Mouse (Mus musculus) embryonic facial prominence, embryonic 13.5 days (tissue): Measurements from ENCODE around the gene Serpinb1c. TPM values are rescaled to one million over a fixed set of nuclear protein-coding genes. Genes with fewer than 3 reads are reported as not detected.

ENCODE experiments used
- ATAC-seq: fragments of 200-750 bp; cut with Nextera tagmentation; 2 replicates; pipeline ENCODE4 v1.8.0; 2017; ENCODE audit warnings: low read depth; ENCODE audit not compliant: insufficient number of reproducible peaks, insufficient read depth, low FRiP score, low TSS enrichment
- H3K27ac ChIP-seq: fragments of 300-500 bp; sonication (generic); 2 replicates; pipeline ENCODE4 v1.5.1; 2015; ENCODE audit warnings: moderate library complexity, mild to moderate bottlenecking, inconsistent platforms
- H3K27me3 ChIP-seq: fragments of 300-500 bp; sonication (generic); 2 replicates; pipeline ENCODE4 v1.6.1; 2015; ENCODE audit warnings: mild to moderate bottlenecking, inconsistent platforms
- H3K36me3 ChIP-seq: fragments of 300-500 bp; sonication (generic); 2 replicates; pipeline ENCODE4 v1.6.1; 2015; ENCODE audit warnings: mild to moderate bottlenecking, inconsistent platforms
- H3K4me1 ChIP-seq: fragments of 300-500 bp; sonication (generic); 2 replicates; pipeline ENCODE4 v1.6.1; 2015; ENCODE audit warnings: inconsistent platforms
- H3K4me2 ChIP-seq: fragments of 300-500 bp; sonication (generic); 2 replicates; pipeline ENCODE4 v1.6.1; 2015; ENCODE audit warnings: moderate library complexity, mild to moderate bottlenecking, inconsistent platforms
- H3K4me3 ChIP-seq: fragments of 300-500 bp; sonication (generic); 2 replicates; pipeline ENCODE4 v1.5.1; 2015; ENCODE audit warnings: mild to moderate bottlenecking, inconsistent platforms
- H3K9ac ChIP-seq: fragments of 300-500 bp; sonication (generic); 2 replicates; pipeline ENCODE4 v1.6.1; 2015; ENCODE audit warnings: mild to moderate bottlenecking, inconsistent platforms
- H3K9me3 ChIP-seq: fragments of 300-500 bp; sonication (generic); 2 replicates; pipeline ENCODE4 v1.6.1; 2016; ENCODE audit warnings: inconsistent platforms
- WGBS: fragments of 180-500 bp; shearing (Covaris S2); methylation state at CpG from one replicate; pipeline ENCODE4 v1.1.7; 2015; ENCODE audit warnings: mixed read lengths; 5-methylcytosine and 5-hydroxymethylcytosine counted together
- polyA plus RNA-seq: library from polyadenylated mRNA; unstranded; fragments of >200 nt; fragmentation: Nextera tagmentation; extraction: Ambion mirVana; gene quantifications from 2 replicates; pipeline ENCODE4 v1.2.1, GENCODE M21; 2015

The Serpinb1c gene
- polyA plus RNA-seq, 1 experiment from 2014 or later: not detected

GRCm38 (mm10) chr13:32839314-32839713 lies 58.7 kb downstream of the Serpinb1c start:
- Histone ChIP-seq H3K36me3 (no peaks in the 10 kb centered on the region), H3K4me3 (no peak overlapping the region), H3K9me3 (no peaks in the 10 kb centered on the region), H3K9ac (no peak overlapping the region), H3K4me1 (no peaks in the 10 kb centered on the region), H3K27ac (no peak overlapping the region), H3K4me2 (no peak overlapping the region), H3K27me3 (no peaks in the 10 kb centered on the region)
- WGBS: 47% methylated on average over 1 of the region's 1 CpGs
- ATAC-seq: no peak

DNA sequence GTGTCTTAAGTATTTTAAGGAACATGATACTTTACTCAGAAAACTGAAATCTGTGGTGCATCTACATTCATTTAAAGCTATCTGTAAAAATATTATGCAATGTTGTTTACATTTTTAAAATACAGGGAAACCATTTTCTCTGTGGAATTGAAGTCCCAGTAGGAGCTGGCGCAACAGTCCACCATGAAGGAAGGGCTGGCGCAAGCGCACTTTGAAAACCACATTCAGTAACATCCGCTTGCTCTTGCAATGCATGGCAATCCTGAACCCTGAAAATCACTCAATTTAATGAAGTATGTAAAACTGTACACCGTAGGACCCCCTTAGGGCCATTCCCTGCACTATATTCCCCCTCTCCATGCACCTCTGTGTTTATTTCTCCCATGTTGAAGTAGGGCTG lies 63.5 kb downstream of the Serpinb1c start:
- ATAC-seq: no peak
- H3K9ac ChIP-seq: no peak overlapping the region
- no peaks in the 10 kb centered on the region for H3K4me1 ChIP-seq
- WGBS: 89% methylated on average over 5 of the region's 5 CpGs
- no peaks in the 10 kb centered on the region for H3K27me3 ChIP-seq
- no peaks in the 10 kb centered on the region for H3K9me3 ChIP-seq
- H3K36me3 ChIP-seq: no peaks in the 10 kb centered on the region
- H3K4me3 ChIP-seq: no peak overlapping the region
- H3K4me2 ChIP-seq: no peak overlapping the region
- H3K27ac ChIP-seq: no peak overlapping the region

GRCm38 (mm10) chr13:32833237-32833636 lies 64.8 kb downstream of the Serpinb1c start:
- no peaks in the 10 kb centered on the region for H3K9me3 ChIP-seq
- no peaks in the 10 kb centered on the region for H3K4me1 ChIP-seq
- H3K27me3 ChIP-seq: no peaks in the 10 kb centered on the region
- no peaks in the 10 kb centered on the region for H3K36me3 ChIP-seq
- H3K9ac ChIP-seq: no peak overlapping the region
- no peak overlapping the region for H3K4me2 ChIP-seq
- WGBS: 44% methylated on average over 6 of the region's 6 CpGs
- no peak overlapping the region for H3K4me3 ChIP-seq
- ATAC-seq: no peak
- no peak overlapping the region for H3K27ac ChIP-seq

DNA sequence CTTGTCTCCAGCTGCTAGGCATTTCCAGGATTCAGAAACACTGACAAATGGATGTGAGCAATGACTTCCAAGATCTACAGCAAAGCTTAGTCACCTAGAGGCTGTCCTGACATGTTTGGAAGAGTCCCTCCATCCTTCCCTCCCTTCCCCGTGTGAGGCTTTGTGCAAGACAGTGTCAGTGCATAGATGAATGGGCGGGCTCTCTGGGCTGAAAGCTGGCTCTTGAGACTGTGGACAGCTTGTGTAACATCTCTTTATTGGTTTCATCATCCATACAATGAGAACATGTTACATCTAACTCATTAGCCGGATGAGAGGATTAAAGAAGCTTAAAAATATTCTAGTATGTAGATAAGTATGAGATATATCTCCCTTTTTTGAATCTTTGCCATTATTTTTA lies 65.2 kb downstream of the Serpinb1c start:
- no peaks in the 10 kb centered on the region for H3K27me3 ChIP-seq
- no peaks in the 10 kb centered on the region for H3K9me3 ChIP-seq

DNA sequence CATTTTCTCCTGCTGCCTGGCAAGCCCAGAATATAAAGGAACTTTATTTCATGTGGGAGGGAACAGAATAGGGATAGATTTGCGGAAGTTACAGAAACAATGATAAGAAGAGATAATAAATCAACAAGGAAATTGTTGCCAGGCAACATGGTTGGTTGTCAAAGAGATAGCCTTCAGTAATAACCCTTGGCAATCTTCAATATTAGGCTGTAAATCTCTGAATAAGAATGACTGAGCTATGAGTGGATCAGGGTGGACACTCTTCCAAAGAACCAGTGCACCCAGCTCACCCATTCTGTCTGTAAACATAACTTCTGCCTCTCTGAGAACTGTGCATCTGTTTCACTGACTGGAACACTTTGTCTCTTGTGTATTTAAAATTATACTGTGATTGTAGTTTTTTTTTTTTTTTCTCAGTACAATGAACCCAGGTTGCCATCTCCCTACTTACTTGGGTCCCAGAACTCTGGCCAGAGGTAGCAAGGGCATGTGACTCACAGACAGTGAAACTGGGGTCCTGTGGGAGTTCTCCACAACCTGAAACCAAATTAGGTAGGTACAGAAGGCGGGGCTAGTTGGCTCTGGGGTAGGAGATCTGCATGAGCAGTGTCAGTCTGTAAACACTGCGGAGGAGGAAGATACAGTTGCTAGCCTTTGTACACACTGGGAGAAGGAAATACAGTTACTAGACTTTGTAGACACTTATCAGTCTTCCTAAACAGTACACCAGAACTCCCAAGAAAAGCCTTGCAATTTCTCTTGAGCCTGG lies 66.3 kb downstream of the Serpinb1c start:
- Histone ChIP-seq H3K4me3 (no peak overlapping the region), H3K4me1 (no peaks in the 10 kb centered on the region), H3K27ac (no peak overlapping the region), H3K36me3 (no peaks in the 10 kb centered on the region), H3K9me3 (no peaks in the 10 kb centered on the region), H3K9ac (no peak overlapping the region), H3K27me3 (no peaks in the 10 kb centered on the region), H3K4me2 (no peak overlapping the region)
- ATAC-seq: no peak
- 85% methylated on average over 3 of the region's 3 CpGs for WGBS

More for the DNA sequence above, 65.2 kb downstream of the Serpinb1c start:
- ATAC-seq: no peak
- no peak overlapping the region for H3K9ac ChIP-seq
- no peaks in the 10 kb centered on the region for H3K4me1 ChIP-seq
- no peak overlapping the region for H3K27ac ChIP-seq
- WGBS: 63% methylated on average over 3 of the region's 3 CpGs
- H3K36me3 ChIP-seq: no peaks in the 10 kb centered on the region
- H3K4me2 ChIP-seq: no peak overlapping the region
- H3K4me3 ChIP-seq: no peak overlapping the region

Other genes starting within 250 kb of the Serpinb1c start
- gene Mylk4, start 114.3 kb downstream of the Serpinb1c start, polyA plus RNA-seq: 0.77 and 1.1 TPM in 2 replicates
- 21.2 and 27.4 TPM in 2 replicates for gene Wrnip1, start 96.2 kb downstream of the Serpinb1c start, polyA plus RNA-seq
- not detected in 2 replicates for gene D930007J09Rik, start 95.4 kb downstream of the Serpinb1c start, polyA plus RNA-seq
- 3.8 and 5.5 TPM in 2 replicates for gene Serpinb1a, start 47.0 kb downstream of the Serpinb1c start, polyA plus RNA-seq
- 1.3 and 2.1 TPM in 2 replicates for gene Serpinb6b, start 67.0 kb upstream of the Serpinb1c start, polyA plus RNA-seq
- 3.0 TPM in 2 replicates for gene Serpinb9, start 105.0 kb upstream of the Serpinb1c start, polyA plus RNA-seq
- 0.12 TPM in 1 of 2 replicates, not detected in the other for gene Serpinb9b, start 129.2 kb upstream of the Serpinb1c start, polyA plus RNA-seq
- gene Serpinb1b, start 180.4 kb upstream of the Serpinb1c start, polyA plus RNA-seq: 0.96 and 2.3 TPM in 2 replicates